Mouse (Mus musculus) cerebellum, adult 11-12 months (tissue): ENCODE measurements around the gene Ccdc174.

Source experiments
- DNase-seq: peaks from one replicate; pipeline ENCODE4 v3.0.0; 2022

The Ccdc174 gene

GRCm38 (mm10) chr6:91931231-91931630 lies 53.4 kb downstream of the Ccdc174 start:
- DNase-seq = no peak

- no peak for DNase-seq
These were observed 60.6 kb downstream of the Ccdc174 start for GRCm38 (mm10) chr6:91938491-91938890.

GRCm38 (mm10) chr6:91948426-91948825 lies 70.6 kb downstream of the Ccdc174 start:
- DNase-seq = no peak
